Mouse (Mus musculus): ENCODE measurements around the gene Dad1.

DNA sequence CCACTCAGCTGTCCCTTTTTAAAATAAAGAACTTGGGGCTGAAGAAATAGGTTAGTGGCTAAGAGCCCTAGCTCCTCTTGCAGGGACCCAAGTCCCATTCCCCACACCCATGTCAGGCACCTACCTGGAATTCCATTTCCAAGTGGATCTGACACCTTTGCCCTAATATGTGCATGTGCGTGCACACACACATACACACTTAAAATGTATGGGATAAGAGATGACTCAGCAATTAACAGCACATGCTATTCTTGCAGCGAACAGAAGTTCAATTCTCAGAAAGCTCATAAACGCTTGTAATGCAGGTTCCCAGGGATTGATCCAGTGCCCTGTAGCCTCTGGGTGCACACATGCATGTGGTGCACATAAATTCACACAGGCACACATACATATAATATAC lies 15.7 kb upstream of the Dad1 start:
- TF ChIP-seq MAFK (IDR thresholded peaks at IDR 0.05; ENCODE audit: insufficient read depth, low read depth, low read length) (peak; percentile 52; the same call in 1 of the 2 replicates), CHD2 (IDR thresholded peaks at IDR 0.05; ENCODE audit: low read depth, low read length) (no peak), HCFC1 (IDR thresholded peaks at IDR 0.05; ENCODE audit: borderline replicate concordance, insufficient read depth, low read length) (no peak)

Data from ES-E14 (cell line).